Mouse (Mus musculus): Measurements from ENCODE around the gene Gm9508.

The Gm9508 gene

GRCm38 (mm10) chr10:77670710-77671109 lies 26.3 kb downstream of the Gm9508 start:
- no peak for DNase-seq (ENCODE audit: low spot score)

GRCm38 (mm10) chr10:77667402-77667801 lies 29.6 kb downstream of the Gm9508 start:
- no peak for DNase-seq (ENCODE audit: low spot score)

GRCm38 (mm10) chr10:77666342-77666741 lies 30.7 kb downstream of the Gm9508 start:
- no peak for DNase-seq (ENCODE audit: low spot score)

- no peak for DNase-seq (ENCODE audit: low spot score)
These were observed 32.9 kb downstream of the Gm9508 start for GRCm38 (mm10) chr10:77663949-77664665.

GRCm38 (mm10) chr10:77658286-77658994 lies 38.6 kb downstream of the Gm9508 start:
- no peak for DNase-seq (ENCODE audit: low spot score)

GRCm38 (mm10) chr10:77652046-77652445 lies 45.0 kb downstream of the Gm9508 start:
- no peak for DNase-seq (ENCODE audit: low spot score)

- no peak for DNase-seq (ENCODE audit: low spot score)
These were observed 49.1 kb downstream of the Gm9508 start for GRCm38 (mm10) chr10:77647901-77648300.

- DNase-seq (ENCODE audit: low spot score), result no peak
These were observed 49.6 kb downstream of the Gm9508 start for GRCm38 (mm10) chr10:77647461-77647860.
